In the genomic region with DNA sequence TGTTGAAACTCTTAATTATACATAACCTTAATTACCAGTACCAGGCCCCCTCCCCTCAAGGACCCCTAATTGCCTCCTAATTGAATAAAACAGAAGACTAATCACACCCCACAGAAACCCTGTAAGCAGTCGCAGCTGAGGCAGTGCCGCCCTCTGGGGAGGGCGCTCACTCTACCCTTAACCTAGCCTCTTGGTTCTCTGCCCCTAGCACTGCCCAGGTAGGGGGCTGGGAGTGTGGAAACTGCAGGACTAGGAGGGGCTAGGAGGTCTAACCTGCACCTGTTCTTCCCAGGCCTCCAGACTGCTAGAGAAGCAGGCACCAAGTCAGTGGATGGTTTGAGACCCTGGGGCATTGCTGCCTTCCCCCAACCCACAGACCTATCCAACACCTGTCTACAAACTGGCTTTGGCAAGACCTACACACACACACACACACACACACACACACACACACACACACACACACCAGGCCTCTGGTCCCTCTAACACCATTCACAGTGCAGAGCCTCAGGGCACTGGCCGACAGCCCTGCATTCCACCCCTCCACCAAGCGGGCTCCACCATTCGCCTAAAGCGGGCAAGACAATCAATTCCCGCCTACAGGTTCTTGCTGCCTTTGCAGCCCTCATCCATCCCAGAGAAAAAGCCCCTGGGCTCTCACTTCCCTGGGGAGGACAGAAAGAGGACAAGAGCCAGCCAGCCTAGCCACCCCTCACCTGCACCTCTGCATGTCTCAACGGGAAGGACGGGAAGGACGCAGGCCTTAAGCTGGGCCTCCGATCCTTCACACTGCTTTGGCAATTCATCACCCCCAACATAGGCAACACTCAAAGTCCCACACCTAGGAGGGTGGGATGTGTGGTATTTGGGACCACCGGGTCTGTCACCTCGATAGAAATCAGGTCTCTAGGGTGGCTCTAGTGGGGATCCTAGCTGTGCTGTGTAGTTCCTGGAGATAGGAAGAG, we compare ENCODE assay signal across 10 mouse cellular contexts. TPM values are rescaled to one million over a fixed set of nuclear protein-coding genes. Genes with fewer than 3 reads are reported as not detected.
DNase-seq lines count a peak whose midpoint lies in the region; ATAC-seq and TF ChIP-seq lines count a peak whose summit lies in the region.
"Had no signal": no experiment of that assay in that cellular context is flagged by ENCODE, and none has a peak within 500 bp of the region (broad histone marks: within the 10 kb centered on the region; RNA-seq: fewer than 3 reads in every experiment).

No protein-coding gene starts in this region.

- ATAC-seq in liver, embryonic 12.5 days: no peak
- no peak for ATAC-seq in liver, postnatal 0 days
- no peak for ATAC-seq in heart, postnatal 0 days (ENCODE audit: insufficient read depth, low read depth)
- ATAC-seq in frontal cortex, adult (ENCODE audit: low TSS enrichment): no peak

- 23% methylated on average over 14 of the region's 14 CpGs for WGBS in liver, embryonic 12.5 days (ENCODE audit: insufficient replicate concordance)
- 71% methylated on average over 14 of the region's 14 CpGs for WGBS in liver, postnatal 0 days (ENCODE audit: insufficient replicate concordance)
- WGBS in heart, postnatal 0 days: 40% methylated on average over 14 of the region's 14 CpGs
- WGBS in small intestine, adult 2 months: 37% methylated on average over 14 of the region's 14 CpGs

- peaks cover 94% of the 10 kb centered on the region for H3K27me3 ChIP-seq in liver, embryonic 12.5 days (replicated peaks)
- H3K27me3 ChIP-seq in liver, postnatal 0 days (ENCODE audit: insufficient read depth, low read length): peaks cover 50% of the 10 kb centered on the region
- H3K27me3 ChIP-seq in heart, postnatal 0 days (ENCODE audit: control insufficient read depth, insufficient read depth, low read length): peaks cover 40% of the 10 kb centered on the region
- H3K27me3 ChIP-seq in small intestine, adult 2 months (ENCODE audit: control insufficient read depth, insufficient read depth, low read length): peaks cover 12% of the 10 kb centered on the region
- H3K27me3 ChIP-seq: CH12.LX had no signal

- TF ChIP-seq POLR2A in small intestine, adult 2 months (IDR thresholded peaks at IDR 0.05; ENCODE audit: low read depth, low read length): no peak

- no peak overlapping the region for H3K9ac ChIP-seq in liver, embryonic 12.5 days
- H3K9ac ChIP-seq in liver, postnatal 0 days (replicated peaks): no peak overlapping the region
- peak overlapping the region; percentile 86 for H3K9ac ChIP-seq in heart, postnatal 0 days (replicated peaks; ENCODE audit: low read depth, low read length)

- no peak overlapping the region for H3K27ac ChIP-seq in liver, embryonic 12.5 days
- no peak overlapping the region for H3K27ac ChIP-seq in liver, postnatal 0 days (ENCODE audit: low read depth)
- peak overlapping the region; percentile 91; the same call in 1 of the 2 replicates for H3K27ac ChIP-seq in heart, postnatal 0 days (ENCODE audit: low read depth)
- H3K27ac ChIP-seq in small intestine, adult 2 months (ENCODE audit: insufficient read depth, low read depth, low read length): no peak overlapping the region

- H3K4me3 ChIP-seq in liver, embryonic 12.5 days: no peak overlapping the region
- H3K4me3 ChIP-seq in liver, postnatal 0 days (ENCODE audit: low read depth, low read length): no peak overlapping the region
- H3K4me3 ChIP-seq in heart, postnatal 0 days (ENCODE audit: low read depth, low read length): peak overlapping the region; percentile 68
- peak overlapping the region; percentile 32 for H3K4me3 ChIP-seq in small intestine, adult 2 months (ENCODE audit: low read depth, low read length)

- peak overlapping the region; percentile 68; the same call in 1 of the 2 replicates for H3K4me2 ChIP-seq in liver, embryonic 12.5 days
- no peak overlapping the region for H3K4me2 ChIP-seq in liver, postnatal 0 days (ENCODE audit: low read depth, low read length)
- H3K4me2 ChIP-seq in heart, postnatal 0 days (ENCODE audit: low read depth, low read length): peak overlapping the region; percentile 75

- peaks cover 18% of the 10 kb centered on the region; the same call in 1 of the 2 replicates for H3K4me1 ChIP-seq in liver, embryonic 12.5 days
- peaks cover 4% of the 10 kb centered on the region; the same call in 1 of the 2 replicates for H3K4me1 ChIP-seq in liver, postnatal 0 days (ENCODE audit: insufficient read depth)
- peaks cover 11% of the 10 kb centered on the region; the same call in 1 of the 2 replicates for H3K4me1 ChIP-seq in heart, postnatal 0 days (ENCODE audit: control insufficient read depth, insufficient read depth)
- H3K4me1 ChIP-seq in small intestine, adult 2 months (ENCODE audit: control insufficient read depth, insufficient read depth, insufficient read length, low read length): peaks cover 6% of the 10 kb centered on the region; the same call in 1 of the 2 replicates

- H3K9me3 ChIP-seq in liver, embryonic 12.5 days (replicated peaks): no peaks in the 10 kb centered on the region
- no peaks in the 10 kb centered on the region for H3K9me3 ChIP-seq in liver, postnatal 0 days (ENCODE audit: low read length)
- H3K9me3 ChIP-seq in heart, postnatal 0 days (replicated peaks; ENCODE audit: control insufficient read depth, low read length): no peaks in the 10 kb centered on the region

- H3K36me3 ChIP-seq in liver, embryonic 12.5 days: no peaks in the 10 kb centered on the region
- no peaks in the 10 kb centered on the region for H3K36me3 ChIP-seq in liver, postnatal 0 days (replicated peaks; ENCODE audit: insufficient read depth, low read length)
- no peaks in the 10 kb centered on the region for H3K36me3 ChIP-seq in heart, postnatal 0 days (replicated peaks; ENCODE audit: control insufficient read depth, insufficient read depth, low read length)
- no peaks in the 10 kb centered on the region for H3K36me3 ChIP-seq in small intestine, adult 2 months (ENCODE audit: control insufficient read depth, insufficient read depth, low read length)

- TF ChIP-seq CTCF in liver, postnatal 0 days (IDR thresholded peaks at IDR 0.05; ENCODE audit: low read depth): no peak
- TF ChIP-seq CTCF in heart, postnatal 0 days (IDR thresholded peaks at IDR 0.05; ENCODE audit: low read depth): 0 out of 2 replicates have a peak, but pooled peaks have one; percentile 6
- no peak for TF ChIP-seq CTCF in small intestine, adult 2 months (IDR thresholded peaks at IDR 0.05; ENCODE audit: extremely low read depth, insufficient read length, insufficient replicate concordance, low read depth, low read length)

- no peak for TF ChIP-seq EP300 in liver, postnatal 0 days (IDR thresholded peaks at IDR 0.05; ENCODE audit: low read depth)
- no peak for TF ChIP-seq EP300 in heart, postnatal 0 days (IDR thresholded peaks at IDR 0.05; ENCODE audit: low read depth)

- DNase-seq in liver, postnatal 0 days: no peak
- no peak for DNase-seq in heart, postnatal 0 days (ENCODE audit: low spot score)
- peak; percentile 62 to 79 for DNase-seq in kidney, postnatal 25 days
- no peak for DNase-seq in layer of hippocampus, postnatal 14 days (ENCODE audit: low spot score in 2 of 2)
- no peak for DNase-seq in gastrocnemius, adult 18-20 months (ENCODE audit: low spot score)

RNA-seq across cellular contexts. Expression of a gene that starts 3.6 kb away (rescaled TPM):
- polyA plus RNA-seq in liver, embryonic 12.5 days (2016; fragmentation: Nextera tagmentation; extraction: Ambion mirVana): 2.4 and 2.7 TPM in 2 replicates
- polyA plus RNA-seq in liver, postnatal 0 days (2015; fragmentation: Nextera tagmentation; extraction: Ambion mirVana): 0.75 and 2.2 TPM in 2 replicates
- 9.3 and 9.8 TPM in 2 replicates for total RNA-seq in heart, postnatal 0 days (2014; rRNA removed; ENCODE audit: low replicate concordance)
- 10.7 and 14.7 TPM in 2 replicates for polyA plus RNA-seq in heart, postnatal 0 days (2015; fragmentation: Nextera tagmentation; extraction: Ambion mirVana)
- polyA plus RNA-seq in small intestine, adult 2 months (2012; rRNA removed): 4.9 and 15.5 TPM in 2 replicates
- total RNA-seq in layer of hippocampus, postnatal 14 days (2021): 10 to 100 TPM; 12.0 to 15.3 TPM
- 1 to 10 TPM; 1.4 to 2.0 TPM for total RNA-seq in gastrocnemius, adult 18-20 months (2021)
- total RNA-seq: CH12.LX had no signal

RNA-seq across cellular contexts. Expression of a gene that starts 34.6 kb away (rescaled TPM):
- polyA plus RNA-seq in liver, embryonic 12.5 days (2016; fragmentation: Nextera tagmentation; extraction: Ambion mirVana): not detected in 2 replicates
- polyA plus RNA-seq in liver, postnatal 0 days (2015; fragmentation: Nextera tagmentation; extraction: Ambion mirVana): not detected in 2 replicates
- not detected in 2 replicates for total RNA-seq in heart, postnatal 0 days (2014; rRNA removed; ENCODE audit: low replicate concordance)
- polyA plus RNA-seq in heart, postnatal 0 days (2015; fragmentation: Nextera tagmentation; extraction: Ambion mirVana): not detected in 2 replicates
- not detected in 2 replicates for polyA plus RNA-seq in small intestine, adult 2 months (2012; rRNA removed)
- total RNA-seq in layer of hippocampus, postnatal 14 days (2021): not detected
- not detected for total RNA-seq in gastrocnemius, adult 18-20 months (2021)
- total RNA-seq: CH12.LX had no signal
- polyA plus RNA-seq: large intestine, adult 2 months had no signal

Comparison
In these comparisons a context has a peak if more than half of its experiments do, and no peak if none do; other contexts are left out.
1. H3K4me3 ChIP-seq: peak in heart, postnatal 0 days (single experiment) and small intestine, adult 2 months (single experiment); none in liver, embryonic 12.5 days (single experiment) and liver, postnatal 0 days (single experiment).
2. DNase-seq: peak in kidney, postnatal 25 days (2 of 2); none in liver, postnatal 0 days (single experiment), heart, postnatal 0 days (single experiment), layer of hippocampus, postnatal 14 days (0 of 2) and gastrocnemius, adult 18-20 months (single experiment).